Mouse (Mus musculus): ENCODE results near the gene Gm6121.
"Not testable (repeated sequence)": the region's sequence is repeated elsewhere in the genome, so short reads cannot be mapped to it uniquely, and the experiment has no call there.

Gm6121 gene

DNA sequence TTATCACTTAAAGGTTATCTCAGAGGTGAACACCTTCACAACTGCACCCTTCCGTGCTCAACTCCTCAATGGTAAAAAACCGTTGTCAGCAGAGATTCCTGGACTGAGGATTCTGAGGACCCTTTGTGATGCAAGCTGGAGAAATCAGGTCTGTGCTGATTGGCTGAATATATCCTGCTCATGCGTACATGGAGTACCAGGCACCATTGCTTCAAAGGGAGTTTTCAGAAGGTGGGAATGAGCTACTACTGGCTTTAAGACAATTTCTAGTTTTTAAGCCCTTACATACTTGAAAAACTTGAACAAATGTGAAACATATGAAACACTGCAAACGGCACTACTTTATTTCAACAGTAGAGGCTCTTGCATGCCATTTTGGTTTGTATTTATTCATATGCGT, at the start of gene Gm6121:
TSS of gene Gm6121 (minus strand) at position 101 of the 400 bp plus-strand sequence.
- in situ Hi-C loops (cut with MboI), result not testable (repeated sequence)
